Mouse (Mus musculus): ENCODE data around the gene 4930452B06Rik. TPM values are rescaled to one million over a fixed set of nuclear protein-coding genes. Genes with fewer than 3 reads are reported as not detected.

Gene 4930452B06Rik
- polyA plus RNA-seq, 1 experiment: 2.3 TPM

DNA sequence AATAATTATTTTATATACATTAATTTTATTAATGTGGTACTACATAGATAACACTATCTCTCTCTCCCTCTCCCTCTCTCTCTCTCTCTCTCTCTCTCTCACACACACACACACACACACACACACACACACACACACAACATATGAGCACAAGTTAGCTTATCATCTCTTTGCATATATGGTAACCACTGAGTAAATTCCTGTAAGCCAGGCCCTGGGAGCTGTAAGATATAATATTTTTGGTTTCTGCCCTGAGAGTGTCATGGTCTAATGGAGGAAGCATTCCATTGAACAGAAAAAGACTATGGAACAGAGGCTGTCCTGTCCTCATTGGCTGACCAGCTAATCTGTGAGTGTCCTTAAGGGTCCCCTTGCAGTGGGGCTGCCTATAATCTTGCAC is 216.7 kb downstream of the 4930452B06Rik start:
- Histone ChIP-seq H3K27me3 (ENCODE audit: control insufficient read depth, insufficient read depth, low read length) (no peaks in the 10 kb centered on the region), H3K27ac (ENCODE audit: insufficient read depth, low read length) (no peak overlapping the region), H3K4me1 (ENCODE audit: control insufficient read depth, insufficient read depth, low read length) (no peaks in the 10 kb centered on the region), H3K4me3 (replicated peaks; ENCODE audit: insufficient read depth, low read depth, low read length) (no peak overlapping the region)
- no peak for DNase-seq
- TF ChIP-seq POLR2A (IDR thresholded peaks at IDR 0.05; ENCODE audit: borderline replicate concordance, insufficient read depth, low read length) (no peak), CTCF (IDR thresholded peaks at IDR 0.05; ENCODE audit: borderline replicate concordance, insufficient read depth, low read depth, low read length) (no peak)

DNA sequence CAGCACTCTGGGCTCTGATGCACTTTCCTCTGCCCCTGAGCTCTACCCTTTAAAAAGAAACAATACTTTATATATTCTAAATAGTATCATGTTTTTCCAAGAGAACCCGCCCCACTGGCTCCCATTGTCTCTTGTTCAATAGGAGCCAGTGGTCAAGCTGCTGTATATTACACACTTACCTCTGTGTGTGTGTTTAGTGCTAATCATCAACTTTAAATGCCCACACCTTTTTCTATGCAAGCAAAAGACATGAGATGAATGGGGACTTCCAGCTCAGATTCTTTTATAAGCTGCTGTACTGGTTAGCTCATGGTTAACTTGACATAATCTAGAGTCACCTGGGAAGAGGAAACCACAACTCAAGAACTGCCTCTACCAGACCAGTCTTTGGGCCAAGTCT is 218.7 kb downstream of the 4930452B06Rik start:
- TF ChIP-seq POLR2A (IDR thresholded peaks at IDR 0.05; ENCODE audit: borderline replicate concordance, insufficient read depth, low read length) (no peak), CTCF (IDR thresholded peaks at IDR 0.05; ENCODE audit: borderline replicate concordance, insufficient read depth, low read depth, low read length) (no peak)
- no peak for DNase-seq
- WGBS: 98% methylated on average over 1 of the region's 1 CpGs

GRCm38 (mm10) chr14:8444363-8444762 is 221.7 kb downstream of the 4930452B06Rik start:
- WGBS: 86% methylated on average over 2 of the region's 2 CpGs
- Histone ChIP-seq H3K4me3 (replicated peaks; ENCODE audit: insufficient read depth, low read depth, low read length) (no peak overlapping the region), H3K4me1 (ENCODE audit: control insufficient read depth, insufficient read depth, low read length) (no peaks in the 10 kb centered on the region), H3K27ac (ENCODE audit: insufficient read depth, low read length) (no peak overlapping the region), H3K27me3 (ENCODE audit: control insufficient read depth, insufficient read depth, low read length) (no peaks in the 10 kb centered on the region)
- DNase-seq: no peak
- no peak for TF ChIP-seq POLR2A (IDR thresholded peaks at IDR 0.05; ENCODE audit: borderline replicate concordance, insufficient read depth, low read length)
- no peak for TF ChIP-seq CTCF (IDR thresholded peaks at IDR 0.05; ENCODE audit: borderline replicate concordance, insufficient read depth, low read depth, low read length)

More for the DNA sequence above, 218.7 kb downstream of the 4930452B06Rik start:
- H3K27me3 ChIP-seq (ENCODE audit: control insufficient read depth, insufficient read depth, low read length): no peaks in the 10 kb centered on the region
- no peak overlapping the region for H3K27ac ChIP-seq (ENCODE audit: insufficient read depth, low read length)
- H3K4me3 ChIP-seq (replicated peaks; ENCODE audit: insufficient read depth, low read depth, low read length): no peak overlapping the region
- H3K4me1 ChIP-seq (ENCODE audit: control insufficient read depth, insufficient read depth, low read length): no peaks in the 10 kb centered on the region

DNA sequence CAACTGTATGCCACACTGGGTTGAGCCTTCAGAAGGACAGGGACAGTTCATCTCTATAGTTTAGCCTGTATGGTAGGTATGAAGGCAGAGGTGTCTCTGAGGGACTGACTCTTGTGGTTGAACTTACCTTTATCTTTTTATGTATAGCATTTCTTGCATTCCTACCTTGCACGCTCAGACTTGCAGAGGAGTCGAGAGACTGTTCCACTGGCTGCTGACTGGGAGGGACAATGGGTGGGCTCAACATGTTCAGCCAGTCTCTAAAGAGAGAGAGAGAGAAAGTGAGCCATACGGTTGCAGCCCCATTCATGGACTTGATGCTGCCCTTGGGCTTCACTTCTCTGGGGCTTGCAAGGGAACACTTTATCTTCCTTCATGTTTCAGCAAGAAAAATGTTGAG is 223.3 kb downstream of the 4930452B06Rik start:
- no peaks in the 10 kb centered on the region for H3K27me3 ChIP-seq (ENCODE audit: control insufficient read depth, insufficient read depth, low read length)
- DNase-seq: no peak
- no peak overlapping the region for H3K27ac ChIP-seq (ENCODE audit: insufficient read depth, low read length)
- no peak for TF ChIP-seq POLR2A (IDR thresholded peaks at IDR 0.05; ENCODE audit: borderline replicate concordance, insufficient read depth, low read length)
- TF ChIP-seq CTCF (IDR thresholded peaks at IDR 0.05; ENCODE audit: borderline replicate concordance, insufficient read depth, low read depth, low read length): no peak
- H3K4me3 ChIP-seq (replicated peaks; ENCODE audit: insufficient read depth, low read depth, low read length): no peak overlapping the region
- H3K4me1 ChIP-seq (ENCODE audit: control insufficient read depth, insufficient read depth, low read length): no peaks in the 10 kb centered on the region
- 81% methylated on average over 3 of the region's 3 CpGs for WGBS

GRCm38 (mm10) chr14:8441623-8442022 is 224.4 kb downstream of the 4930452B06Rik start:
- Histone ChIP-seq H3K4me3 (replicated peaks; ENCODE audit: insufficient read depth, low read depth, low read length) (no peak overlapping the region), H3K4me1 (ENCODE audit: control insufficient read depth, insufficient read depth, low read length) (no peaks in the 10 kb centered on the region), H3K27me3 (ENCODE audit: control insufficient read depth, insufficient read depth, low read length) (no peaks in the 10 kb centered on the region), H3K27ac (ENCODE audit: insufficient read depth, low read length) (no peak overlapping the region)
- no peak for DNase-seq
- TF ChIP-seq CTCF (IDR thresholded peaks at IDR 0.05; ENCODE audit: borderline replicate concordance, insufficient read depth, low read depth, low read length): no peak
- no peak for TF ChIP-seq POLR2A (IDR thresholded peaks at IDR 0.05; ENCODE audit: borderline replicate concordance, insufficient read depth, low read length)
- WGBS: 83% methylated on average over 3 of the region's 3 CpGs

- 79% methylated on average over 6 of the region's 6 CpGs for WGBS
- no peak for DNase-seq
- no peaks in the 10 kb centered on the region for H3K4me1 ChIP-seq (ENCODE audit: control insufficient read depth, insufficient read depth, low read length)
- no peak overlapping the region for H3K4me3 ChIP-seq (replicated peaks; ENCODE audit: insufficient read depth, low read depth, low read length)
- no peak overlapping the region for H3K27ac ChIP-seq (ENCODE audit: insufficient read depth, low read length)
- no peaks in the 10 kb centered on the region for H3K27me3 ChIP-seq (ENCODE audit: control insufficient read depth, insufficient read depth, low read length)
- TF ChIP-seq CTCF (IDR thresholded peaks at IDR 0.05; ENCODE audit: borderline replicate concordance, insufficient read depth, low read depth, low read length) (no peak), POLR2A (IDR thresholded peaks at IDR 0.05; ENCODE audit: borderline replicate concordance, insufficient read depth, low read length) (no peak)
Observed at GRCm38 (mm10) chr14:8430611-8431230, 235.3 kb downstream of the 4930452B06Rik start.

GRCm38 (mm10) chr14:8429767-8430166 is 236.3 kb downstream of the 4930452B06Rik start:
- no peak for TF ChIP-seq CTCF (IDR thresholded peaks at IDR 0.05; ENCODE audit: borderline replicate concordance, insufficient read depth, low read depth, low read length)
- TF ChIP-seq POLR2A (IDR thresholded peaks at IDR 0.05; ENCODE audit: borderline replicate concordance, insufficient read depth, low read length): no peak
- 80% methylated on average over 2 of the region's 2 CpGs for WGBS
- no peaks in the 10 kb centered on the region for H3K27me3 ChIP-seq (ENCODE audit: control insufficient read depth, insufficient read depth, low read length)
- DNase-seq: no peak
- H3K4me3 ChIP-seq (replicated peaks; ENCODE audit: insufficient read depth, low read depth, low read length): no peak overlapping the region
- H3K27ac ChIP-seq (ENCODE audit: insufficient read depth, low read length): no peak overlapping the region
- no peaks in the 10 kb centered on the region for H3K4me1 ChIP-seq (ENCODE audit: control insufficient read depth, insufficient read depth, low read length)

- WGBS: 27% methylated on average over 3 of the region's 3 CpGs
- DNase-seq: no peak
- H3K4me1 ChIP-seq (ENCODE audit: control insufficient read depth, insufficient read depth, low read length): no peaks in the 10 kb centered on the region
- TF ChIP-seq POLR2A (IDR thresholded peaks at IDR 0.05; ENCODE audit: borderline replicate concordance, insufficient read depth, low read length) (no peak), CTCF (IDR thresholded peaks at IDR 0.05; ENCODE audit: borderline replicate concordance, insufficient read depth, low read depth, low read length) (no peak)
- no peaks in the 10 kb centered on the region for H3K27me3 ChIP-seq (ENCODE audit: control insufficient read depth, insufficient read depth, low read length)
- no peak overlapping the region for H3K4me3 ChIP-seq (replicated peaks; ENCODE audit: insufficient read depth, low read depth, low read length)
- H3K27ac ChIP-seq (ENCODE audit: insufficient read depth, low read length): no peak overlapping the region
Observed at GRCm38 (mm10) chr14:8422833-8423232, 243.2 kb downstream of the 4930452B06Rik start.

Measured in cerebellum, adult 2 months (tissue).